Mouse (Mus musculus) lung, postnatal 10 days (tissue): ENCODE measurements around the gene Ica1.

Experiments
- DNase-seq: peaks from one replicate; pipeline ENCODE4 v3.0.0; 2021

Ica1 gene

DNA sequence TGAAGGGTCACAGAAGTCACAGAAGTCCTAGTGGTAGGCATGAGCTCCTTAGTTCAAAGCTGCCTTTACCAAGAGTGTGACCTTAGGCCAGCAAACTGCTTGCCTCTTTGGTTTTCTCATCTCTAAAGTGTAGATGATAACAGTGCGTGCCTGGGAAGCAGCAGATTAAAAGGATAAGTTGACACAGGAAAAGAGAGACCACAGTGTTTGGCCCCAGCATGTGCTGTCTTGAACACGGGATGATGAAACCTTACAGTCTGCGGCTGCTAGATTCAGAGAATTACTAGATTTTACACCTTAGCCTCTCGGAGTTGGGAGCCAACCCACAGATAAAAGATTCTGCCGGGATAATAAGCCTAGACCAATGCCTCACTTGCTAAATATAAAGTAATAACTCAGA lies 137.4 kb downstream of the Ica1 start:
- DNase-seq = no peak

DNA sequence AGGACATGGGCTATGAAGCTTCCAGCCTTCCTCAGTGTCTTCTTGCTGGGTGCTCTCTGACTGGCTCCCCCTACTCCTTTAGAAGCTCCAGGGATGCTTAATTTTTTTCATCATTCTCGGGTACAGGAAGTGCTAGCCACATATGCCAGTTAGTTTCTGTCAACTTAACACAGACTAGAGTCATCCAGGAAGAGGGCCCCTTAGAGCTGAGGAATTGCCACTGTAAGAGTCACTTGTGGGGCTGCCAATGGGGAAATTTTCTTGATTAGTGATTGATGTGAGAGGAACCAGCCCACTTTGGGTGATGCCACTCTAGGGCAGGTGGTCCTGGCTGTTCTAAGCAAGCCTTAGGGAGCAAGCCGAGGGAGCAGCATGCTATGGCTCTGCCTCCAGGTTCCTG lies 138.8 kb downstream of the Ica1 start:
- DNase-seq = no peak

GRCm38 (mm10) chr6:8638899-8639298 lies 139.4 kb downstream of the Ica1 start:
- DNase-seq = no peak

DNA sequence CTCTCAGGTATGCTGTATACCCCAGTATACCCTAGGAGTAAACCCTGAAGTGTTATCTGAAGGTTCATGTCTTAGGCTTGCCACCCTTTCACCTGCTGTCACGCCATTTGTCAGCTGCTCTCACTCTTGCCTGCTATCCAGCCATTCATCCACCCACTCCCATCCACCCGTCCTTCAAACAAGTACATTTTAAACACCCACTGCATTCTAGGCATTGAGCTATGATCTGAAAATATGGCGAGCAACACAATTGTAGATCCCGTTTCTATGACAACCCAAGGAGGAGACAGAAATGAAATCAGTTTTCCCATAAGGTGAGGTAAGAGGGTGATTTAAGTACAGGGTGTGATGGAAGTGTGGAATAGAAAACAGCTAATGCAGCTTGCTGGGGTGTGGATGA lies 140.2 kb downstream of the Ica1 start:
- DNase-seq = no peak

DNA sequence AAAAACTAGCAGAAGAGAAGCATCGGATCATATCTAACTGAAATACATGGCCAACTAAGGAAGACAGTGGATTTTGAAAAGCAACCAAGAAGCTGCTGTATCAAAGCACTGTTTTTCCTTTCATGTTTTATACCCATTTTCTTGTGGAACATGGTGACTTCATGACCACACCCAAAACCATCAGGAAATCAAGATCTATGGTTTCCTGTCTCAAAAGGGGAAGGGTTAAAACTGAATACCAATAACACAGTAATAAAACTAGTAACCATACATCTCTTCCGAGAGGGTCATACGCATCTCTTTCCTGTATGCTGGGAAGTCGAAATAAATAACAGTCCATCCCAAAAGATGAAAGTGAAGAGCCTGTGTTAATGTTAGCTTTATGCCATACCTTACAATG lies 145.6 kb downstream of the Ica1 start:
- DNase-seq = no peak

DNA sequence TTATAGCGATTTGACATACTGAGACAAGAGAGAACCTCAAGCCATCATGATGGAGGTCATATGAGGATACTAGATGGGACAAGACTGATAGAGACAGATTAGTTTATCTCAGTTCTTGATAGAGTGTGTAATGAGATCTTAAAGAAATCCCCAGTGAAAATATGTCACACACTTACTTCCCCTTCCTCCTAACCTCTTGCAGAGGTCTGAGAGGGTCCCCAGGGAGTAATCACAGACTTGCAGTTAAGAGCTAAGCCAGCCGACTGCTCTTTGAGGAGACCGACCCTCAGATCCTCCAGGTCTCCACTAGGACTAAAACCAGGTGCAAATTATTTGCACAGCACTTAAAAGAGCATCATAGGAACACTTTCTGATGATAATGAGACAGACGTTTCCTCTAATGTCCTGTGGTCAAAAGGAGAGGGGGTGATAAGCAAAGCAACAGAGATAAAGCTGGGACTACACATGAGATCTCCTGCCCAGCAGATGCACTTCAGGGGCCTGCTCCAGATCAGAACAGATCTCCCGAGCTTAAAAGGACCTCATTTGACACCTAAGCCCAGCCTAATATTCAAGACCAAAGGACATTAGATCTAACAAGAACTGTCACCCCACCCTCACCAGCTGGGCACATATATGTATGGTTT lies 146.2 kb downstream of the Ica1 start:
- no peak for DNase-seq

- no peak for DNase-seq
Measured at GRCm38 (mm10) chr6:8631362-8631761, 146.9 kb downstream of the Ica1 start.

- DNase-seq = no peak
Measured at GRCm38 (mm10) chr6:8630531-8630930, 147.8 kb downstream of the Ica1 start.

DNA sequence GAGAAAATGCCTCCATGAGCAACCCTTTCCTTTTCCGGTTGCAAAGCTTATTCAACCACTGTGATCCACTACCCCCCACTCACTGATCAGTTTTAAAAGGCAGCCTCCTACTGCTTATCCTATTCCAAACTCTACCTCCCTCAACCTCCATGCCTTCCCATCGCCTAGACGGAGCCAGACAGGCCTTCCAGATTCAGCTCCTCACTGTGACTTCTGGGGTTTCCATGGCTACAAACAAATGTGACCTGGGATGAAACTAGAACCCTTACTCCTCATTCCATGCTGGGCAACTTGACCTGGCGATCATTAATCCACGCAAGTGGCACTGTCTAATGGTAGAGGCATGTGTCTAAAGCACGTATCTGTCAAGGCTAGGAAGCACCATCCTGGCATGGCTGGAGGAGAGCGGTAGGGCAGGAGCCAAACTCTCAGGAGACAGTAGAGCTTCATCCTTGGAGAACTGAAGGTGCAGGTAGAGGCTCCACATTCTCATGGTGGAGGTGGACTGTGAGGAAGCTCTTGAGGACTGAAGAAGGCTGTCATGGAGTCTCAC lies 149.5 kb downstream of the Ica1 start:
- no peak for DNase-seq

DNA sequence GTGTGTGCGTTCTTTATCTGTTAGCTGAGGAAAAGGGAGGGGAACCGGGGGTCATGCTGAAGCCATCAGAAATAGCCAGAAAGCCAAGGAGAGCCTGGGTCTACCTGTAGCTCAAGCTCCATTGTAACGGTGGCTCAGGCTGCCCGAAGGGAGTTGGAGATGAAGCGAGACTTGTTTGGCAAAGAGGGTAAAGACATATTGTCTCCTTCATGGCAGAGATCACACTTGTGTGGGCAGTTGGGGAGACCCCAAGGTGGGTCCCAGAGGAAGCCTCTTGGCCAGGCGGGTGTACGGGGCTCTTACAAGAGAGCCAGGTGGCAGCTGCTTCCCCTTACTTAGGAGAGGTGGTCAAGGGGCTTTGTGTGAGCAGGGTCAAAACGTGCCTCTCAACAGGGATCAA lies 150.1 kb downstream of the Ica1 start:
- no peak for DNase-seq

- DNase-seq = no peak
Measured at GRCm38 (mm10) chr6:8623045-8623444, 155.2 kb downstream of the Ica1 start.

DNA sequence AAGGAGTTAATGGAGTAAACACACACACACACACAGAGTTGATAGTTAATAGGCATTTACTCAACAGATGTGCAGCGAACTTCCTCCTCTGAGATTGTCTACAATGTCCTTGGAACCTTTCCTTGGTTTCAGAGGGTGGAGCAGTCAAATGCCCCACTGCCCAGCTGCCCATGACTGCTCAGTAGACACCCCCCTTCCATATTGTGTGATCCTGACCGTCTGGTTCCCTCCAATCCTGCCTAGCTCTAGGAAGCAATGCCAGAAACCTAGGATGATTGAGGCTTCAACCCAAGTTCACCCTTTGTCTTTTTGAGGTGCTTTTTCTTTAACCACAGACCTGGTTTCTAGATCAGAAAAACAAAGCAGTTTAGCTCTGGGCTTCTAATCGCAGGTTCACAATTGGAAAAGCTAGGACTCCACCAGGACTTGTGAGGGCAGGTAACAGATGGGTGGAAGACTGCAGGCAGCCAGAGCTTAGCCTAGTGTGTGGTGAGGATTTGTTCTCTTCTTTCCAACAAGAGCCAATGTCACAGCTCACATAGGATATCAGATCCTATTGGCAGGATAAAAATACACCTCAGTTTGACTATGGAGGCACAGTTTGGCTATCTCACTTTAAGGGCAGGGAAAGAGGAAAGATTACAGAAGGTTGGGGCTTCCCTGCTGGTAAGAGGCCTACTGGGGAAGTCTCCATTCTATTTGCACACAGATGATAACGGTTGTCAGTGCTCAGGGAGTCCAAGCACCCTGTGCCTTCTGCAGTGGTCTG lies 158.5 kb downstream of the Ica1 start:
- no peak for DNase-seq

DNA sequence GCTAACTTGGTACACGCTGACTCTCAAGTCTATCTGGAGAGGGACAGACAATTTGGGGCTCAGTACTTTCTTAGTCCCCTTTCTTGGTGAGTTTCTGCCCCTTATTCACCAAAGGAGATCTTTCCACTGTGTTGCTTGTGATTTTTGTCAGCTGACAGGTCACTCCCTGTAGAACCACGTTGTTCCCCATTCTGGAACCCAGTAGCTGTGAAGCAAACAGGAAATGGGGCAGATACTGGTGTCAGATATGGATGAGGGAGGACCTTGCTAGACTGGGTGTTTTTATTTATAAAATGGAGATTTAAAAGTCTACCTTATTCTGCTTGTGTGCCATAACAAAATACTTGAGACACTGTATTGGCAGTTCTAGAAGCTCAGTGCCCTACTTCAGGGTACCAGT lies 160.9 kb downstream of the Ica1 start:
- DNase-seq = no peak

- DNase-seq = no peak
Measured at GRCm38 (mm10) chr6:8591665-8592064, 186.6 kb downstream of the Ica1 start.

DNA sequence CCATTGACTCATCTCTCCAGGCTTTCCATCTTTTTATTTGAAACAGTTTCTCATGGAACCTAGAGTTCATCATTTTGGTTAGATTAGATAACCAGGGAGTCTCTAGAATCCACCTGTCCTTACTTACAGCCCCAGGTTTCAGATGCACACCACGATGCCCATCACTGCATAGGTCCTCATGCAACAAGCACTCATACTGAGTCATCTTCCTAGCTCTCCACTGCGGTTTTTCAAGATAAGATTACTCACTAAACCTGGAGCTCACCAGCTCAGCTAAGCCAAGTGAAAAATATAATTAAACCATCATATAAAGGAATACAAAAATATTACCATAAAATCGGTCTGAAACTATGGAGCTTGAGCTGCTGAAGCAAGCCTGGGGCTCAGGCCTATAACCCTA lies 194.4 kb downstream of the Ica1 start:
- no peak for DNase-seq

DNA sequence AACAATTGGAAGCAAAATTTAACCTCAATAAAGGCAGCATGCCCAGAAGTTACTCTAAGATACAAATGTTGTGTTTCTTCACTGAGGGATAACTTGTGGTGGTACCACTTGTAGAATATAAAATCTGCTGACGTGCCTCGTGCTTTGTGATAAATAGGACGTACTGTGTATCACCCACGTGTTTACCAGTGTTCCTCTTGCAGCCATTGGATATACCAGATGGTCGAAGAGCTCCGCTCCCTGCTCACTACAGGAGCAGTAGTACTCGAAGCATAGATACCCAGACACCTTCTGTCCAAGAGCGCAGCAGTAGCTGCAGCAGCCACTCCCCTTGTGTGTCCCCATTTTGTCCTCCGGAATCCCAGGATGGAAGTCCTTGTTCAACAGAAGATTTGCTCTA lies 195.9 kb downstream of the Ica1 start:
- no peak for DNase-seq
